Mouse (Mus musculus) kidney, adult 2 months (tissue): Measurements from ENCODE around the gene Ksr1. TPM values are rescaled to one million over a fixed set of nuclear protein-coding genes. Genes with fewer than 3 reads are reported as not detected.

Experiments
- DNase-seq: peaks from one replicate; pipeline ENCODE4 v3.0.0; 2021
- H3K27ac ChIP-seq: fragments of 200-500 bp; 2 replicates; pipeline ENCODE4 v1.5.1; 2012; ENCODE audit warnings: low read depth, low read length, control low read depth, inconsistent platforms; ENCODE audit not compliant: insufficient read depth
- H3K27me3 ChIP-seq: fragments of 200-500 bp; replicated peaks from 2 replicates; pipeline ENCODE4 v1.6.1; 2012; ENCODE audit warnings: mild to moderate bottlenecking, moderate library complexity, low read length, inconsistent platforms; ENCODE audit not compliant: control insufficient read depth, insufficient read depth
- H3K36me3 ChIP-seq: fragments of 200-500 bp; 2 replicates; pipeline ENCODE4 v1.6.1; 2012; ENCODE audit warnings: mild to moderate bottlenecking, moderate library complexity, low read length, inconsistent platforms; ENCODE audit not compliant: control insufficient read depth, insufficient read depth
- H3K4me1 ChIP-seq: fragments of 200-500 bp; 2 replicates; pipeline ENCODE4 v1.6.1; 2011; ENCODE audit warnings: low read length; ENCODE audit not compliant: control insufficient read depth, insufficient read depth
- H3K4me3 ChIP-seq: fragments of 200-500 bp; 2 replicates; pipeline ENCODE4 v1.5.1; 2011; ENCODE audit warnings: mild to moderate bottlenecking, low read depth, low read length, control low read depth; ENCODE audit not compliant: insufficient read depth
- CTCF ChIP-seq: fragments of 200-500 bp; conservative IDR thresholded peaks from 2 replicates; pipeline ENCODE4 v1.5.1; 2011; ENCODE audit warnings: low read depth, mild to moderate bottlenecking, control low read depth, low read length, moderate library complexity, mixed read lengths; ENCODE audit not compliant: insufficient read depth, insufficient read length
- POLR2A ChIP-seq: fragments of 200-500 bp; IDR thresholded peaks from one replicate; pipeline ENCODE4 v1.6.1; 2011; ENCODE audit warnings: low read depth, low read length, control low read depth
- WGBS: fragments of 180-500 bp; shearing (Covaris S2); methylation state at CpG from one replicate; pipeline ENCODE4 v1.1.7; 2018; 5-methylcytosine and 5-hydroxymethylcytosine counted together
- polyA plus RNA-seq: library from polyadenylated mRNA; depleted of rRNA; stranded (reverse); fragments of >200 nt; gene quantifications from 2 replicates; pipeline ENCODE4 v1.2.3, GENCODE M21; 2012

The Ksr1 gene
- polyA plus RNA-seq, 1 experiment = 9.8 TPM

DNA sequence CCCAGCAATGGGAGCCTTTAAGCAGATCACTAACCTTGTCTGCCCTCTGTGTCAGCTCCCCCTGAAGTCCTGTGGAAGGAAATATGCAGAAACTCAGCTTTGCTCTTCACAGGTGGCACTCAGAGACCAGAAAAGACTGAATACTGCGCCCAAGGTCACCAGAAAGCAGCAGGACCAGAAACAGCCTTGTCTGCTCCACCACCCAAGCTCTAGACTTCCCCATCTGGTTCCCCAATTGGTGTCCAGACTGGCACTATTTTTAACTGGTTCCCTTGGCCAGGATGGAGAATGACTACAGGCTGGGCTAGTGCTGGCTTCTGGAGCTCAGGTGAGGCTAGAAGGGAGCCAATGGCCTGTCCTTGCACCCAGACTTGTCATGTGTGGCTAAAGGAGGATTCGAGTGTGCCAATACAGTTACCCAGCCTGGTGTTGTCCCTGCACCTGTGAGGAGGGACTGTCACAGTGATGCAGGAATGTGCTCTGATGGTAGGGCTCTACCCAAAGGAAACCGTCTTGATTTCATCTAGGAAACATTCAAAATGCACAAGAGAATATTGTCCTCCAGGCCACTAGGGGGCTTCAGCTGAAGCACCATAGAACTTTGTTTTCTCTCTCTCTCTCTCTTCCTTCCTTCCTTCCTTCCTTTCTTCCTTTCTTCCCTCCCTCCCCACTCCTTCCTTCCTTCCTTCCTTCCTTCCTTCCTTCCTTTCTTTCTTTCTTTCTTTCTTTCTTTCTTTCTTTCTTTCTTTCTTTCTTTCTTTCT, 38.1 kb upstream of the Ksr1 start:
- WGBS = 86% methylated on average over 3 of the region's 3 CpGs
- Histone ChIP-seq H3K4me1 (no peaks in the 10 kb centered on the region), H3K36me3 (no peaks in the 10 kb centered on the region), H3K27me3 (no peaks in the 10 kb centered on the region), H3K27ac (no peak overlapping the region), H3K4me3 (no peak overlapping the region)
- DNase-seq = no peak
- TF ChIP-seq POLR2A = no peak
- TF ChIP-seq CTCF = no peak

DNA sequence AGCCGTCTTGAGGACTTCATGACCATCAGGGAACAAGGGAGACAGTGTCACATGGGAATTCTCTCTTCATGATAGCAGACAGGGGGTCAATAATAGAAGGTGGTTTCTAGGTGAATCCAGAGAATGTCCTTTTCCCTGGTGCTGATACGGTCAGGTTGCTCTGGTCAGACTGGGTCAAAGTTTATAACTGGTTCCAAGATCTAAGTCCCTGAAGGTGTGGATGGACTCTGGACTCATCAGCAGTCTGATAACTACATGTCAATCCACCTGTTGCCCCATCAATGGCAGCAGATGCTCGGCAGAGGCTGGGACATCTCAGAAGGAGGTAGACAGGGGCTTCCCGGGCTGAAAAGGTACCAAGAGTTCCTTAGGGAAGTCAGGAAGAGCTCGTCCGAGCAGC, 37.2 kb upstream of the Ksr1 start:
- H3K27ac ChIP-seq = no peak overlapping the region
- no peaks in the 10 kb centered on the region for H3K4me1 ChIP-seq
- WGBS = 86% methylated on average over 6 of the region's 6 CpGs
- no peak overlapping the region for H3K4me3 ChIP-seq
- H3K36me3 ChIP-seq = no peaks in the 10 kb centered on the region
- H3K27me3 ChIP-seq = no peaks in the 10 kb centered on the region
- no peak for TF ChIP-seq CTCF
- no peak for TF ChIP-seq POLR2A
- DNase-seq = no peak

DNA sequence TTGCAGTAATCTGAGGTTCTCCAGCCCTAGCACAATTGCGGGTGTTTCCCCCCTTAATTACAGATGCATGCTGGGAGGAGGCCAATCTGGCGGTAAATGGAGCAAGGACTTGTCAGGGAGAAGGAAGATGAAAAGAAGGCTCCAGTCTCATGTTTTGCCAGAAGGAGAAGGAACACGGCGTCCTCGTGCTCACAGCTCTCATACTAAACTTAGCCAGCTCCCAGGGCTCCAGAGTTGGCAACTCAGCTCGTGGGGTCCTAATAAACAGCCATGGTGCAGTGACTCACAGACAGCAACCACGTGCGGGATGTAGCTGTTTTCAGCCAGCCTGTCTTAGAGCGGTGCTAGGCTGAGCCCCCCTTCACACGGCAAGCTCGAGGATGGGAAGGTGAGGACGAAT, 36.7 kb upstream of the Ksr1 start:
- H3K27me3 ChIP-seq = no peaks in the 10 kb centered on the region
- H3K4me3 ChIP-seq = no peak overlapping the region
- TF ChIP-seq POLR2A (no peak), CTCF (no peak)
- H3K4me1 ChIP-seq = no peaks in the 10 kb centered on the region
- H3K36me3 ChIP-seq = no peaks in the 10 kb centered on the region
- DNase-seq = no peak
- WGBS = 78% methylated on average over 12 of the region's 12 CpGs
- H3K27ac ChIP-seq = no peak overlapping the region

GRCm38 (mm10) chr11:79181914-79182313, 35.7 kb upstream of the Ksr1 start:
- DNase-seq = no peak
- 91% methylated on average over 4 of the region's 4 CpGs for WGBS
- Histone ChIP-seq H3K36me3 (no peaks in the 10 kb centered on the region), H3K27me3 (no peaks in the 10 kb centered on the region), H3K4me1 (no peaks in the 10 kb centered on the region), H3K27ac (no peak overlapping the region), H3K4me3 (no peak overlapping the region)
- TF ChIP-seq POLR2A (no peak), CTCF (no peak)

DNA sequence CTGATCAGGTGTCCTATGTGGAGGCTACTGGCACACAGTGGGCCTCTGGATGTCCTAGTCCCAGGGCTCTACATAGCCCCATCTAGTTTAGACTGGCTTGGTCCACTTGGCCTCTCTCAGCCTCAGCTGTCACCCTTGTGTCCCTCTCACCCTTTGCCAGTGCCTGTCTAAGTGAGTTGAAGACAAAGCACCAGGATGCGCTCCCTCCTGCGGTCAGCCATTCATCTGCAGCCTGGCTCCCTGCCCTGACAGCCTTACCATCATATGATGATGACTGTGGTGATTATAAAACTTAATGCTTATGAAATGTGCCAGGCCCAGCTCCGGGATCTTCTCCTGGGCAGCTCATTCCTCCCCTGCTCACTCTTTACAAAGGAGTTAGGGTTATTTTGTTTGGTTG, 30.5 kb upstream of the Ksr1 start:
- DNase-seq = no peak
- Histone ChIP-seq H3K36me3 (no peaks in the 10 kb centered on the region), H3K27ac (no peak overlapping the region), H3K4me1 (no peaks in the 10 kb centered on the region), H3K4me3 (no peak overlapping the region), H3K27me3 (no peaks in the 10 kb centered on the region; the same call in 1 of the 2 replicates)
- 79% methylated on average over 3 of the region's 3 CpGs for WGBS
- TF ChIP-seq POLR2A = no peak
- TF ChIP-seq CTCF = no peak

- WGBS = 78% methylated on average over 7 of the region's 7 CpGs
- Histone ChIP-seq H3K4me3 (no peak overlapping the region), H3K27me3 (no peaks in the 10 kb centered on the region; the same call in 1 of the 2 replicates), H3K4me1 (no peaks in the 10 kb centered on the region), H3K36me3 (no peaks in the 10 kb centered on the region), H3K27ac (no peak overlapping the region)
- DNase-seq = no peak
- TF ChIP-seq CTCF (no peak), POLR2A (no peak)
Measured at GRCm38 (mm10) chr11:79172054-79172453, 25.8 kb upstream of the Ksr1 start.

DNA sequence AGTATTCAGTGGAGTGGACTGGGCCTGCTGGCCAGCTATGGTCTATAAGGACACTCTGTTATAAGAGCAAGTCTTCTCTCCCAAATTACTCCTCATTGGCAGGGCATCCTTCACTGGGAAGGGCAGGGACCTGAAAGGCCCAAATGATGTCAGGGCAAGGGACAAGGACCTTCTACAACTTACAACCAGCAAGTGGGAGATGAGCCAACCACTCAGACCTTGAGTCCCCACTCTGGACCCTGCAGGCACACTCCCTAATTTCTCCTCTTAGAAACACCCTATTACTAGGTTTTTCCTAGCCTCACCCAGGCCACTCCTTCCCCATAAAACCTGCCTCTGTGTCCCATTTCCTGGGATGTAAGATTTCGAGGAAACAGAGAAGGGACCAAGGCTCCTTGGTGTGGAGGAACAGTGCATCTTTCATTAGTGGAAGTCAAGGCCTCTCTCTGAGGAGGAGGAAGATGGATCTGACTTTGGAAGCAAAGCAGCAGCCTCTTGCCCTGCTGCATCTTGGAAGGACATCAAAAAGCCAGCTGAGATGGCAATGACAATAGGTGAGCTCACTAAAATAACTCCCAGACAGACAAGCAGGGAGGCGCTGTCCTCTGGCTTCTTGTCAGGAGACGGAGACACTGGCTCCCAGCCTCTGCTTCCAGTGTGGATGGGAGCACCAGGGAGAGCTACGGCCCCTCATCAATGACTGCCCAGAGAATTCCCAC, 20.5 kb upstream of the Ksr1 start:
- 88% methylated on average over 4 of the region's 4 CpGs for WGBS
- DNase-seq = no peak
- H3K36me3 ChIP-seq = no peaks in the 10 kb centered on the region
- TF ChIP-seq CTCF = no peak
- TF ChIP-seq POLR2A = no peak
- H3K4me1 ChIP-seq = no peaks in the 10 kb centered on the region
- no peak overlapping the region for H3K27ac ChIP-seq
- no peak overlapping the region for H3K4me3 ChIP-seq
- H3K27me3 ChIP-seq = no peaks in the 10 kb centered on the region
